Mouse (Mus musculus): ENCODE data around the gene Il12rb2.

DNA sequence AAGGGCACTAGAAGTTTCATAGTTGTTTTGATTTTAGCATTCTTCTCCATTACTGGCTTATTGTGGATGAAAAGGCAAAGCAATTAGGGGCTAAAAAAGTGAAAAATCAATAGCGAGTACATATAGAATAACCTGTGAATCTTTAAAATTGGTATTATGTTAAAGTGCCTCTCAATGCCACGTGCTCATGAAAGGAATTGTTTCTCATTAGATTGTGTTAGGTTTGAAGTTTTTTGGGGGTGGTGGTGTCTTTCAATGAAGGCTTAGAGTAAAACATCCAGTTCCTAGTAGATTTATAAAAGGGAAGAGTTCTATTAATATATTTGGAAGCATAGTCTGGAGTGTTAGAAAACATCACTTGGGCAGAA lies 107.8 kb downstream of the Il12rb2 start:
- no peak for TF ChIP-seq ZC3H11A (IDR thresholded peaks at IDR 0.05; ENCODE audit: borderline replicate concordance, low read depth, low read length)
- no peak for TF ChIP-seq CHD2 (IDR thresholded peaks at IDR 0.05; ENCODE audit: low read depth, low read length)
- no peak for TF ChIP-seq MAFK (IDR thresholded peaks at IDR 0.05; ENCODE audit: insufficient read depth, low read depth, low read length)
